Mouse (Mus musculus) CH12.LX (cell line): Measurements from ENCODE around the gene Itsn1. TPM values are rescaled to one million over a fixed set of nuclear protein-coding genes. Genes with fewer than 3 reads are reported as not detected.

Experiments used
- DNase-seq: peaks from one replicate; pipeline ENCODE4 v3.0.0-alpha.2; 2013; ENCODE audit errors: extremely low read depth
- H3K27ac ChIP-seq: 2 replicates; pipeline ENCODE4 v1.5.1; 2012; ENCODE audit warnings: low read depth, mild to moderate bottlenecking, control low read depth, moderate library complexity; ENCODE audit not compliant: insufficient read depth
- H3K27me3 ChIP-seq: replicated peaks from 2 replicates; pipeline ENCODE3; 2012; ENCODE audit warnings: inconsistent platforms
- H3K36me3 ChIP-seq, 2 experiments: replicated peaks in 1 of 2; 2 replicates each; pipeline versions ENCODE3 to v1.6.1; 2012; ENCODE audit warnings: inconsistent platforms in 1 of 2, low read length in 1 of 2, mild to moderate bottlenecking in 1 of 2, mixed read lengths in 1 of 2, moderate library complexity in 1 of 2; ENCODE audit not compliant: control insufficient read depth in 1 of 2, insufficient read depth in 1 of 2
- H3K4me1 ChIP-seq, 2 experiments: 2 replicates each; pipeline ENCODE4 v1.6.1; 2012; ENCODE audit warnings: inconsistent platforms in 1 of 2, moderate library complexity in 1 of 2; ENCODE audit not compliant: insufficient read depth in 2 of 2, control insufficient read depth in 1 of 2
- H3K4me2 ChIP-seq: 2 replicates; pipeline ENCODE4 v1.6.1; 2012; ENCODE audit warnings: low read depth, mild to moderate bottlenecking, control low read depth; ENCODE audit not compliant: poor library complexity, insufficient read depth, severe bottlenecking
- H3K4me3 ChIP-seq, 3 experiments: fragments of 150-350 bp in 1 of 3; sonication (generic) in 1 of 3; replicated peaks in 1 of 3; 2 replicates each; pipeline versions ENCODE3 to v1.5.1; 2011 to 2012; ENCODE audit warnings: low read depth in 2 of 3, low read length in 2 of 3, mild to moderate bottlenecking in 2 of 3, moderate library complexity in 2 of 3, control low read depth in 1 of 3, improper control_type of control experiment in 1 of 3, inconsistent platforms in 1 of 3, mixed read lengths in 1 of 3; ENCODE audit not compliant: poor library complexity in 1 of 3
- H3K79me2 ChIP-seq: replicated peaks from 2 replicates; pipeline ENCODE4 v1.6.1; 2012; ENCODE audit warnings: mild to moderate bottlenecking, moderate library complexity; ENCODE audit not compliant: control insufficient read depth, poor library complexity, insufficient read depth, severe bottlenecking; ENCODE audit errors: extremely low read depth
- H3K9ac ChIP-seq: 2 replicates; pipeline ENCODE4 v1.6.1; 2012; ENCODE audit warnings: low read depth, mild to moderate bottlenecking, control low read depth, moderate library complexity; ENCODE audit not compliant: insufficient read depth
- H3K9me3 ChIP-seq: replicated peaks from 2 replicates; pipeline ENCODE3; 2012; ENCODE audit warnings: low read length, inconsistent platforms, mixed read lengths
- BHLHE40 ChIP-seq: IDR thresholded peaks from 2 replicates; pipeline ENCODE4 v1.6.1; 2011; ENCODE audit warnings: mild to moderate bottlenecking, low read depth, low read length, improper control_type of control experiment
- CHD2 ChIP-seq: IDR thresholded peaks from 2 replicates; pipeline ENCODE4 v1.6.1; 2011; ENCODE audit warnings: low read length, improper control_type of control experiment
- ELF1 ChIP-seq: IDR thresholded peaks from 2 replicates; pipeline ENCODE4 v1.6.1; 2014; ENCODE audit warnings: low read depth, mild to moderate bottlenecking, inconsistent platforms, low read length, improper control_type of control experiment
- ETS1 ChIP-seq: conservative IDR thresholded peaks from 2 replicates; pipeline ENCODE4 v1.6.1; 2012; ENCODE audit warnings: low read depth, mild to moderate bottlenecking, inconsistent platforms, low read length, improper control_type of control experiment, moderate library complexity
- HCFC1 ChIP-seq: IDR thresholded peaks from 2 replicates; pipeline ENCODE4 v1.6.1; 2012; ENCODE audit warnings: low read depth, mild to moderate bottlenecking, inconsistent platforms, low read length, improper control_type of control experiment
- IRF4 ChIP-seq: IDR thresholded peaks from 2 replicates; pipeline ENCODE4 v1.6.1; 2014; ENCODE audit warnings: low read depth, mild to moderate bottlenecking, inconsistent platforms, low read length, improper control_type of control experiment
- MAFK ChIP-seq: IDR thresholded peaks from 2 replicates; pipeline ENCODE4 v1.6.1; 2011; ENCODE audit warnings: low read length, improper control_type of control experiment; ENCODE audit not compliant: insufficient replicate concordance
- MAX ChIP-seq: IDR thresholded peaks from 2 replicates; pipeline ENCODE4 v1.6.1; 2011; ENCODE audit warnings: low read length, improper control_type of control experiment
- MEF2A ChIP-seq: IDR thresholded peaks from 2 replicates; pipeline ENCODE4 v1.6.1; 2014; ENCODE audit warnings: low read depth, mild to moderate bottlenecking, inconsistent platforms, low read length, improper control_type of control experiment, borderline replicate concordance
- MYC ChIP-seq: IDR thresholded peaks from 2 replicates; pipeline ENCODE4 v1.6.1; 2011; ENCODE audit warnings: low read depth, mild to moderate bottlenecking, improper control_type of control experiment, low read length
- NELFE ChIP-seq: IDR thresholded peaks from 2 replicates; pipeline ENCODE4 v1.6.1; 2011; ENCODE audit warnings: low read depth, low read length, improper control_type of control experiment
- NRF1 ChIP-seq: IDR thresholded peaks from 2 replicates; pipeline ENCODE4 v1.6.1; 2014; ENCODE audit warnings: low read depth, mild to moderate bottlenecking, inconsistent platforms, low read length, improper control_type of control experiment, moderate library complexity
- RAD21 ChIP-seq: IDR thresholded peaks from 2 replicates; pipeline ENCODE4 v1.6.1; 2011; ENCODE audit warnings: low read depth, mild to moderate bottlenecking, low read length, improper control_type of control experiment, moderate library complexity
- RCOR1 ChIP-seq: conservative IDR thresholded peaks from 2 replicates; pipeline ENCODE4 v1.6.1; 2012; ENCODE audit warnings: low read depth, mild to moderate bottlenecking, inconsistent platforms, low read length, improper control_type of control experiment
- SIN3A ChIP-seq: IDR thresholded peaks from 2 replicates; pipeline ENCODE4 v1.6.1; 2012; ENCODE audit warnings: low read length, improper control_type of control experiment, inconsistent platforms
- SMC3 ChIP-seq: IDR thresholded peaks from 2 replicates; pipeline ENCODE4 v1.6.1; 2011; ENCODE audit warnings: low read depth, low read length, improper control_type of control experiment
- USF2 ChIP-seq: conservative IDR thresholded peaks from 2 replicates; pipeline ENCODE4 v1.6.1; 2011; ENCODE audit warnings: low read depth, low read length, improper control_type of control experiment
- ZKSCAN1 ChIP-seq: IDR thresholded peaks from 2 replicates; pipeline ENCODE4 v1.6.1; 2012; ENCODE audit warnings: low read depth, inconsistent platforms, low read length, improper control_type of control experiment, borderline replicate concordance
- ZMIZ1 ChIP-seq: IDR thresholded peaks from 2 replicates; pipeline ENCODE4 v1.6.1; 2012; ENCODE audit warnings: low read depth, mild to moderate bottlenecking, inconsistent platforms, low read length, improper control_type of control experiment
- dilution Hi-C: fragments of 300-500 bp; cut with MboI; formaldehyde crosslinking; loops from 2 replicates; pipeline ENCODE4 v1.14.3; 2020; ENCODE audit warnings: low sequenced_read_pairs; ENCODE audit not compliant: extremely low pct_unique_long_range_greater_than_20kb, extremely low pct_ligation_motif_present
- in situ Hi-C: fragments of 300-500 bp; cut with MboI; formaldehyde crosslinking; loops from 3 replicates; pipeline ENCODE4 v1.14.3; 2019; ENCODE audit warnings: low sequenced_read_pairs, low pct_ligation_motif_present, low pct_unique_long_range_greater_than_20kb, mixed read lengths
- polyA plus RNA-seq: library from polyadenylated mRNA; unstranded; fragments of >175 nt; gene quantifications from 2 replicates; pipeline ENCODE4 v1.2.1, GENCODE M21; 2012; ENCODE audit warnings: low read depth; ENCODE audit not compliant: insufficient read length
- total RNA-seq, 2 experiments: library from RNA; depleted of rRNA; stranded (reverse); fragments of 300-350 nt in 1 of 2; fragments of >200 nt in 1 of 2; gene quantifications; 2 replicates each; pipeline ENCODE4 v1.2.3; 2012 to 2014

Itsn1 gene
- total and polyA plus RNA-seq, 3 experiments, result 32.5 to 54.5 (median 46.3) TPM

GRCm38 (mm10) chr16:91730446-91730845 is 1.4 kb downstream of the Itsn1 start:
- Histone ChIP-seq H3K27ac (no peak overlapping the region), H3K9me3 (no peaks in the 10 kb centered on the region), H3K36me3 (peaks cover 6 to 19% of the 10 kb centered on the region in 2 experiments), H3K4me2 (peak overlapping the region; percentile 85), H3K27me3 (peaks cover 10% of the 10 kb centered on the region), H3K4me3 (peak overlapping the region; percentile 65 to 95 (median 75)), H3K4me1 (peaks cover 26 to 63% of the 10 kb centered on the region in 2 experiments), H3K9ac (peak overlapping the region; percentile 80), H3K79me2 (peaks cover 71% of the 10 kb centered on the region)
- in situ Hi-C loops (no loop called here), dilution Hi-C loops (no loop called here)
- DNase-seq, result peak; percentile 21
- TF ChIP-seq SMC3 (no peak), BHLHE40 (0 out of 2 replicates have a peak, but pooled peaks have one; percentile 11), NELFE (0 out of 2 replicates have a peak, but pooled peaks have one; percentile 32), CHD2 (0 out of 2 replicates have a peak, but pooled peaks have one; percentile 32), RCOR1 (0 out of 2 replicates have a peak, but pooled peaks have one; percentile 43), SIN3A (peak; percentile 14; the same call in 1 of the 2 replicates), MEF2A (peak; percentile 56), NRF1 (no peak), HCFC1 (no peak), MAX (peak; percentile 63), MAFK (0 out of 2 replicates have a peak, but pooled peaks have one; percentile 33), RAD21 (no peak)

DNA sequence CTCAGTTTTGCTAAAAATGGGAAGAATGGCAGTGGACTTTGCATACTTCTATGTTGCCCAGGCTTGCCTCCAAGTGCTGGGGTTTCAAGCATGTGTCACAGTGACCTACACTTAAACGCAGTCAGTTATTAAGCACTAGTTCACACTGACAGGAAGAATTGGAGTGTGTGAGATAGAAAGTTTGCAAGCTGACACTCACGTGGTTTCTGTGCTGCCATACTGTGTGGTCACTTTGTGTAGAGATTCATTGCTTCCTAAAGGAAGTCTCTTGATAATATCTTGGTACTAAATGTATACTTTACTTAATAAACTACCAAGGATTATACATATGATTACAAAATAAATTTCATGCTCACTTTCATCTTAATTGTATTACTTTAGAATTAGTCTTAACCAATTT is 3.7 kb downstream of the Itsn1 start:
- Histone ChIP-seq H3K9ac (no peak overlapping the region), H3K4me3 (no peak overlapping the region), H3K79me2 (peaks cover 67% of the 10 kb centered on the region), H3K4me2 (no peak overlapping the region), H3K27me3 (peaks cover 10% of the 10 kb centered on the region), H3K27ac (no peak overlapping the region), H3K9me3 (no peaks in the 10 kb centered on the region), H3K4me1 (peaks cover 21 to 58% of the 10 kb centered on the region in 2 experiments), H3K36me3 (peaks cover 0 to 3% of the 10 kb centered on the region in 2 experiments)
- DNase-seq, result no peak
- TF ChIP-seq ZKSCAN1 (peak; percentile 68), BHLHE40 (0 out of 2 replicates have a peak, but pooled peaks have one; percentile 25), ZMIZ1 (no peak), IRF4 (0 out of 2 replicates have a peak, but pooled peaks have one; percentile 27), MYC (0 out of 2 replicates have a peak, but pooled peaks have one; percentile 39), ETS1 (0 out of 2 replicates have a peak, but pooled peaks have one; percentile 14), ELF1 (no peak), NRF1 (no peak), USF2 (no peak)
- dilution Hi-C loops (no loop called here), in situ Hi-C loops (no loop called here)
